Mouse (Mus musculus) erythroblast, embryonic 14.5 days (primary cell): ENCODE data around the gene Cux2. TPM values are rescaled to one million over a fixed set of nuclear protein-coding genes. Genes with fewer than 3 reads are reported as not detected.
A peak's percentile ranks its signal among the peaks of the same experiment; 100 is the strongest.
"Not testable (repeated sequence)": the region's sequence is repeated elsewhere in the genome, so short reads cannot be mapped to it uniquely, and the experiment has no call there.

ENCODE experiments used
- H3K27me3 ChIP-seq: 2 replicates; pipeline ENCODE4 v1.6.1; 2012; ENCODE audit warnings: inconsistent platforms; ENCODE audit not compliant: control insufficient read depth
- H3K36me3 ChIP-seq: 2 replicates; pipeline ENCODE4 v1.6.1; 2012; ENCODE audit warnings: mild to moderate bottlenecking, inconsistent platforms; ENCODE audit not compliant: control insufficient read depth
- H3K4me1 ChIP-seq: 2 replicates; pipeline ENCODE4 v1.6.1; 2012; ENCODE audit warnings: inconsistent platforms; ENCODE audit not compliant: control insufficient read depth
- H3K4me3 ChIP-seq: replicated peaks from 2 replicates; pipeline ENCODE3; 2012; ENCODE audit warnings: moderate library complexity, mild to moderate bottlenecking, inconsistent platforms
- H3K9me3 ChIP-seq: 2 replicates; pipeline ENCODE4 v1.6.1; 2012; ENCODE audit warnings: low read length, inconsistent platforms, mixed read lengths; ENCODE audit not compliant: control insufficient read depth
- GATA1 ChIP-seq: IDR thresholded peaks from 2 replicates; pipeline ENCODE4 v1.6.1; 2012; ENCODE audit warnings: low read length, inconsistent platforms, mixed read lengths
- TAL1 ChIP-seq: IDR thresholded peaks from 3 replicates; pipeline ENCODE4 v1.6.1; 2012; ENCODE audit warnings: low read length, inconsistent platforms, mixed read lengths
- polyA plus RNA-seq: library from polyadenylated mRNA; stranded (reverse); fragments of >175 nt; gene quantifications from 2 replicates; pipeline ENCODE4 v1.2.3, GENCODE M21; 2012

Cux2 gene
- polyA plus RNA-seq, 1 experiment = 0.05 TPM

- TF ChIP-seq TAL1 = no peak
- no peak for TF ChIP-seq GATA1
- Histone ChIP-seq H3K4me3 (no peak overlapping the region), H3K36me3 (no peaks in the 10 kb centered on the region), H3K9me3 (no peaks in the 10 kb centered on the region), H3K4me1 (peaks cover 5% of the 10 kb centered on the region), H3K27me3 (no peaks in the 10 kb centered on the region)
Observed at GRCm38 (mm10) chr5:121861964-121862363, 187.9 kb downstream of the Cux2 start.

- Histone ChIP-seq H3K27me3 (no peaks in the 10 kb centered on the region), H3K4me3 (no peak overlapping the region), H3K36me3 (peaks cover under 1% of the 10 kb centered on the region), H3K9me3 (no peaks in the 10 kb centered on the region), H3K4me1 (no peaks in the 10 kb centered on the region)
- no peak for TF ChIP-seq GATA1
- TF ChIP-seq TAL1 = no peak
Observed at GRCm38 (mm10) chr5:121858427-121858826, 191.5 kb downstream of the Cux2 start.

- H3K4me3 ChIP-seq = no peak overlapping the region
- no peaks in the 10 kb centered on the region for H3K9me3 ChIP-seq
- H3K4me1 ChIP-seq = no peaks in the 10 kb centered on the region
- TF ChIP-seq TAL1 (no peak), GATA1 (no peak)
- H3K27me3 ChIP-seq = no peaks in the 10 kb centered on the region
- H3K36me3 ChIP-seq = peaks cover 16% of the 10 kb centered on the region
Observed at GRCm38 (mm10) chr5:121856740-121857139, 193.2 kb downstream of the Cux2 start.

GRCm38 (mm10) chr5:121854768-121855167, 195.1 kb downstream of the Cux2 start:
- TF ChIP-seq GATA1 (no peak), TAL1 (no peak)

GRCm38 (mm10) chr5:121853368-121854051, 196.4 kb downstream of the Cux2 start:
- no peak for TF ChIP-seq TAL1
- TF ChIP-seq GATA1 = no peak
- no peaks in the 10 kb centered on the region for H3K27me3 ChIP-seq
- peaks cover 19% of the 10 kb centered on the region for H3K4me1 ChIP-seq
- no peak overlapping the region for H3K4me3 ChIP-seq
- H3K36me3 ChIP-seq = peaks cover 20% of the 10 kb centered on the region
- H3K9me3 ChIP-seq = no peaks in the 10 kb centered on the region

More at GRCm38 (mm10) chr5:121854768-121855167, 195.1 kb downstream of the Cux2 start:
- peaks cover 9% of the 10 kb centered on the region for H3K4me1 ChIP-seq
- no peaks in the 10 kb centered on the region for H3K27me3 ChIP-seq
- H3K4me3 ChIP-seq = no peak overlapping the region
- H3K9me3 ChIP-seq = no peaks in the 10 kb centered on the region
- peaks cover 20% of the 10 kb centered on the region for H3K36me3 ChIP-seq

- TF ChIP-seq TAL1 = no peak
- no peak for TF ChIP-seq GATA1
- H3K27me3 ChIP-seq = peaks cover 26% of the 10 kb centered on the region
- no peaks in the 10 kb centered on the region for H3K9me3 ChIP-seq
- H3K36me3 ChIP-seq = peaks cover 20% of the 10 kb centered on the region
- peak overlapping the region; percentile 86 for H3K4me3 ChIP-seq
- H3K4me1 ChIP-seq = peaks cover 29% of the 10 kb centered on the region
Observed at GRCm38 (mm10) chr5:121849478-121850349, 200.2 kb downstream of the Cux2 start.

- Histone ChIP-seq H3K4me1 (peaks cover 29% of the 10 kb centered on the region), H3K9me3 (no peaks in the 10 kb centered on the region), H3K4me3 (peak within 1 kb of the TSS; percentile 86), H3K36me3 (peaks cover 20% of the 10 kb centered on the region), H3K27me3 (peaks cover 36% of the 10 kb centered on the region)
- TF ChIP-seq GATA1 = no peak
- no peak for TF ChIP-seq TAL1
Observed at GRCm38 (mm10) chr5:121848743-121849142, 201.2 kb downstream of the Cux2 start, which contains the start of gene Pheta1. TSS of gene Pheta1 (plus strand) at chr5:121848984.

- H3K27me3 ChIP-seq = peaks cover 42% of the 10 kb centered on the region
- TF ChIP-seq TAL1 (no peak), GATA1 (no peak)
- peak overlapping the region; percentile 86 for H3K4me3 ChIP-seq
- peaks cover 16% of the 10 kb centered on the region for H3K36me3 ChIP-seq
- peaks cover 35% of the 10 kb centered on the region for H3K4me1 ChIP-seq
- no peaks in the 10 kb centered on the region for H3K9me3 ChIP-seq
Observed at GRCm38 (mm10) chr5:121848035-121848519, 201.8 kb downstream of the Cux2 start.

GRCm38 (mm10) chr5:121847269-121847668, 202.6 kb downstream of the Cux2 start:
- H3K9me3 ChIP-seq, H3K4me3 ChIP-seq, H3K36me3 ChIP-seq: not testable (repeated sequence)
- H3K27me3 ChIP-seq = peaks cover 50% of the 10 kb centered on the region
- H3K4me1 ChIP-seq = peaks cover 43% of the 10 kb centered on the region
